Mouse (Mus musculus) lung, postnatal 25 days (tissue): ENCODE measurements around the gene Rora.
A peak's percentile ranks its signal among the peaks of the same experiment; 100 is the strongest.

ENCODE experiments used
- DNase-seq: peaks from one replicate; pipeline ENCODE4 v3.0.0; 2022; ENCODE audit warnings: low spot score

Gene Rora

DNA sequence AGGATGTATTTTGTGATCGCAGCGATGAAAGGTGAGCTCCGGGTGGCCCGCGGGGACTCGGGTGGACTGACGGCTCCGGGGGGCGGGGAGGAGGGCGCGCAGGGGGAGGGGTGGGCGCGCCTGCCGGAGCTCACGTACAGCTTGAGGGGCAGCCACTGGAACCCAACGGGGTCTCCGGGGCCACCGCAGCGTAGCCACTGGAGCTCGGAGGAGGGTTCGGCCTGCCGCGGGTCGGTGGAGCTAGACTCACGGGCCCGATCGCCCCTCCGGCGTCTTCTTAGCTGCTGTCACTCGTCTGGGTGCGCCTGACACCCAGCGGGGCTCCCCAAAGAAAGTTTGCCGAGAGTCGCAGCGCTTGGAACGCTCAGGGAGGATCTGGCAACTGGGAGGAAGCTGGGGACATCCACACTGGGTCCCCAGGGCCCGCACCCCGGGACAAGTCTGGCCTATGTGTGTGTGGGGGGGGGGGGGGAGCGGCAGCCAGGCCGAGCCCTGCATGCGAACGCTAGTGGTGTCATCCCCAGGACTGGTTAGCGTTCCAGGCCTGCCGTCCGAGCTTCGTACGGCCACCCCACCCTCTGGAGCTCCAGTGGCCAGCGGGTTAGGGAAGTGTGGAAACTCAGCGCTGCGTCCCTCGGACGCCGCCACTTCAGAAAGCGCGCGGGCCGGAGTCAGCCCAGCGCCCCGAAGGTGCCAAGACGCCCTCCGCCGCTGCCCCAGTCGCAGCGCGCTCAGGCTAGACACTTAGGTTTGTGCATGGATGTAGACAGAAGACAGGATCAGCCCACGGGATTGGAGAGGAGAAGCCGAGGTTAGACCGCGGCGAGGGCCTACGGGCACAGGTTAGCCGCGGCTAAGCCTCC, 636.7 kb downstream of the Rora start:
- peak; percentile 19 for DNase-seq

DNA sequence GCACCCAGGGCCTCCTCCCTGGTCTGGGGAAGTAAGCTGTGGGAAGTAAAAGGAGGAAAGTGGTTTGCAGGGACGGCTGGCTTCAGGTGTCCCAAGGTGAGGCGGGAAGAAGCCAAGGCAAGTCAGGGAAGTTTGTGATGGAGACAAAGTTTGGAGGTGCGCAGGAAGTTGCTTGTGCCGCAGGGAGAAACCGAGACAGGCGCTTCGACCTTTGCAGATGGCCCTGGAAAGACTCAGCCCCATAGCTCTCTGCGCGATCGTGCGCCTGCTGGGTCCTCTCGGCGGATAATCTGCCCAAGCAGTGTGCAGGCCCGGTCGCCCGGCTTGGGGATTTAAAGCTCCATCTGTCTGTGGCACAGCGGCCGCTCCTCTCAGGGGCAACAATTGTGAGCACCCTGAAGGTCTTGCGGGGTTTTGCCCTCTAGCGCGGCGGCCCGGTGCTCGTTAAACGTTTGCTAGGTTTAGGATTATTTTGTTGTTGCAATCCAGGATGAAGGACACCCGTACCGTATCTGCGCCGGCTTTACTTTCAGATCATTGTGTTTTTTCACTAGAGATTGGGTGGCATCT, 637.4 kb downstream of the Rora start:
- DNase-seq, result no peak

DNA sequence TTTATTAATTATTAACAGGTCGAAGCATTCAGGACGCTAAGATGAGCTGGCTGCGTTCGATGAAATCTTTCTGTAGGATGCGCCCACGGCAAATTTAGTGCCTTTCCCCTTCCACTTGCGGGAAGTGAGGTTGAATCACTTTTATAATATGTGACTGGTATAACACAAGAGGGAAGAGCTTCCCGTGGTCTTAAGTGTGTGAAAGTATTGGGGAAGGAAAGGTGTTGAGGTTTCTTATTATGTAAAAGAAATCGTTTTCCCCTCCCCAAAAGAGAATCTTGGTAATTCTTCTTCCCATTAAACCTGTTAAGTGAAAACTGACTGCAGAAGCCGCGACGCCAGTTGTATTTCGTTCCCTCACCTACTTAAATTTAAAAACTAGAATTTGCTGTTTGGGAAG, 637.9 kb downstream of the Rora start:
- DNase-seq, result no peak

DNA sequence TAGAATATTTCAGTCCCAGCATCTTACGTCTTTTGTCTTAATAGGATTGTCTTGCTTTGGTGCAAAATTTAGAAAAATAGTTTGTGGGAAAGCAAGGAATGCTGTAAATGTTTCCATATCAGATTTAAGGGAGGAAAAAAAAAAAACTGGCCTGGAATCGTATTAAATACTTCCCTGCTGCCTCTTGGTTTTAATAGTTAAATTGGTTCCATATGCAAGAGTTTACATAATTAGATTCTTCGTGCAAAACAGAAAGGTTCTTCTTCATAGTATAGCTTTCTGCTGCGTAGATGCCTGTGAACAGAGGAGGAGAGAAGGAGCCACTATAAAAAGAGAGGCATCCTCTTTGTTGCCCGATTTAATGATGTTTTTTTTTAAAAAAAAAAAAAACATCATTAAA, 638.8 kb downstream of the Rora start:
- DNase-seq, result no peak

DNA sequence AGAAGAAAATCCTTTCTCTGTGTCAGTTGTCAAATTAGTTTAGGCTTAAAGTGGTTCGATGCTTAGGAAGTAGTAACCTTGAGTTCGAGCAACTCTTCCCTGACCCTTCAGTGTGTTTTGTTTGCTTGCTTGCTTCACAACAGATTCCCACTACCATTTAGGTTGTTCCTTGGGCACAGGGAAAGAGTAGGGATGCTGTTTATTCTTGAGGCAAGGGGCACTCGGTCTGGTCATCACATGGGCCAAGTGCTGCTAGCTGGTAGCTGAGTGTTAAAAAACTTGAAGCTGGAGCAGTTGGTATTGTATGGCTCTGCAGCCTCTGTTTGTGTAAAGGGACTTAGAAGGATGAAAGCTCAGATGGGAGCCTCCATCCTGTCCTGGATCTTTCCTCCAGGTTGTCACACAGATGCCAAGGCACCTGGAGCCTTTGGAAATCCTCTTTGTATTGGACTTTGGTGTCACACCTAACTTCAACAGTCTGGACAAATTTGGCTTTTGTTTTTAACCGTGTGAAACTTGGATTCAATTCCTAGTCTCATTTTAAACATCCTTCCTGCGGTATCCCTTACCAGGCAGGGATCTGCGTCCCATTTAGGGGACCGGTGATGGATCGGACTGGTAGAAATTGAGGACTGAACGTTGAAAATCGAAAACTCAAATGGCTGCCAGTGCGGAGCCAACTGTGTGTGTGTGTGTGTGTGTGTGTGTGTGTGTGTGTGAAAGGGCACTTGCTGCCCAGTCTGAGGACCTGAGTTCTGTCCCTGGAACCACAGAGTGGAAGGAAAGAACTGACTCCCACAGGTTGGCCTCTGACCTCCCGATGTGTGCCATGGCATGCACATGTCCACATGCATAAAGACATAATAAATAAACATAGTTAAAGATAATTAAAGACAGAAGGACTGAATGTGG, 639.4 kb downstream of the Rora start:
- DNase-seq, result no peak

DNA sequence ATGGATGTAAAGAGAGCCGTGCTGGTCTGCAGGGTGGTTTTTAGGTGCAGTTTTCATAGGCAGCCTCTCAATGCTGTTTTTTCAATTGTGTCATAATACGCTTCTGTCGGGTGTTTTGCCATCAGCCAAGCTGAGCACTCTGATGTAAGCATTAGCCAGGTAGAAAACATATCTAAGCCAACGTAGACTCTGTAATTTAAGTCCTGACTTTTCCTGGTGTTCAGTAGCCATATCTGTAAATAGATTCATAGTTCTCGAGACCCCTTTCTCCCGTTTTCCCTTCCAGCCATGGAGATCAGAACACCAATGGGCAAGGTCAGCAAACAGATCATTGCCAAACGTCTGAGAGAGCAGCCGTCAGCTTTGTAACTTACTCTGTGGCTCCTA, 640.1 kb downstream of the Rora start:
- DNase-seq, result no peak

DNA sequence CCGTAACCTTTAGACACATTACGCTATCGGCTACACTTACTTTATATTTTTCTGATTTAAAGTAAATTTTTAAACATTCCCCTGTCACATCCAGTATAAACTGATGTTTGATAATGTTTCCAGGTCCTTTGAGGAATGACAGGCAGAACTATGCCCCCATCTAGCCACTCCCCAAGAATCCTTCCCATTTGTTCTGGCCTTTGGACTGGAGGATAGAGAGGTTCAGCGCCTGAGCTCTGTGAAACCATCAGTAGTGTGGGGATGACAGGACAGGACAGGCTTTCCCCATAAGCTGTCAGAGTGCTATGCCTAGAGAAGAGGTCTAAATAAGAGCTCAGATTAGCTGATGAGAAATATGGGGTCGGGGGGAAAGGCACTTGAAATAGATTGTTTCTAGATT, 640.8 kb downstream of the Rora start:
- no peak for DNase-seq

DNA sequence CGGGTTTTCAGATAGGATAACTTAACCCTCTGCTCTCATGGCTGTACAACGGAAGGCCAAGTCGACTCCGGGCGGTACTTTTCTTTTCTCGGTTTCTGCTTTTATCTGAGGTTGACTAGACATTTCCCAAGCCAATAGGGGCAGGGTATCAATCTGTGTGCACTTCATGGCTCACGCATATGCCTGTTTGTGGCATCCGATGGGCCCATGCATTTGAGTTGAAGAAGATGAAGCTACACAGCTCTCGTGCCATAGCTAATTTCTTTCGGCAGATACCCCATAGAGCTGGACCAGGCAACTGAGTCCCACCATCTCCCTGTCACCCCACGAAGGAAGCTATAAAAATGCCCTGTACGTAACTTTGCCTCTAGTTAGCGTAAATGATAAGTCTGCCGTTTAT, 641.3 kb downstream of the Rora start:
- no peak for DNase-seq

DNA sequence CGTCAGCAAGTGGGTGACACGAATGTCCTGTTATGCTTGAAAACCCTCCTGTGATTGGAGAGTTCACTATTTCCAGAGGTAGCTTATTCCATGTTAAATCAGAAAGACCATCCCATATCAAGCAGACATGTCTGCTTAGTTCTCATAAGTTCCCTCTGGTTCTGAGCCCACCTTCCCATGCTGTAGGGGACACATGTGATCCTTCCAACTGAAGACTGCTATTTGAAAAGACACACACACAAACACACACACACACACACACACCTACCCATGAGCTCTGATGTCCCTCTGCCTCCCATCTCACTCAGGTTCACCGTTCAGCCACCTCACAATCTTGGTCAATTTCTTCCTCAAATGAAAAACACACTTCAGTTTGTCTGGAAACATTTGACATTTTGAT, 642.2 kb downstream of the Rora start:
- no peak for DNase-seq

DNA sequence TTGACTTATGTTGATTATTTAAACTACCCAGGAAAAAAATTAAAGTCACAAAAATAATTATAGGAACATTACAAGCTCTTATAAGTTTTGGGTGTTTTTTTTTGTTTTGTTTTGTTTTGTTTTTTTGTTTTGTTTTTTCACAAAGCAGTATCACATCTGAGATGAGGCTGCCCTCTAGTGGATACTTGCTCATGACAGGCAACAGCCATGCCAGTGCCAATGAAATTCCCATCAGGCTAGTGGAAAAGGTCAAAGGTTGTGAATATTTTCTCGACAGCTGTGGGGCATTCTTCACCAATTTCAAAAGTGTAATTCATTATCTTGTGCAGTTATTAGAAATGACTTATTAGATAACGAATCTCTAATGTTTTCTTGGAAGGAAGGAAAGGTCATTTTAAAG, 642.8 kb downstream of the Rora start:
- peak; percentile 69 for DNase-seq

DNA sequence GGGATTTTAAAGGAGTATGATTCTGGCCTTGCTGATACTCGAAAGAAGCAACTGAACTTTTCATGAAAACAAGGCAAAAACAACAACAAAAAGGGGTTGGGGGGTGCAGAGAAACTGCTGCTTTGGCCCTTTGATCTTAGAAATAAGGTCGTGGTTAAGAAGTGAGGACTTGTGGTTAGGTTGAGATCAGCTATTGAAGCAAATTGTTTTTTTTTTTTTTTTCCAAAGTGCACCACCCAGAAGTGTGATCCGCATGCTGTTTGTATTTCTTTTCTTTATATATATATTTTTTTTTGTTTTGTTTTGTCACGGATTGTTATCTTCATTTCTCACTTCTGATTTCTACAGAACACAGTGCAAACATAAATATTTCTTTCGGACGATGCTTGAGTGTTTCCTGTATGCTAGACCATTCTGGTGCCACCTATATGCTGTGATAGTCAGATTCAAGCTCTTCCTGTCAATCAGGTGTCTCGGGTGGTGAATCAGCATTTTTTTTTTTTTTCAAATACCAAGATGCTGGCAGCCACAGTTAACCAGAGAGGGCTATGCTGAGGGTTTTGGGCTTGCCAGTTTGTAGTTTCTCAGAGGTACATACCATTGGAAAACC, 644.3 kb downstream of the Rora start:
- DNase-seq, result no peak

DNA sequence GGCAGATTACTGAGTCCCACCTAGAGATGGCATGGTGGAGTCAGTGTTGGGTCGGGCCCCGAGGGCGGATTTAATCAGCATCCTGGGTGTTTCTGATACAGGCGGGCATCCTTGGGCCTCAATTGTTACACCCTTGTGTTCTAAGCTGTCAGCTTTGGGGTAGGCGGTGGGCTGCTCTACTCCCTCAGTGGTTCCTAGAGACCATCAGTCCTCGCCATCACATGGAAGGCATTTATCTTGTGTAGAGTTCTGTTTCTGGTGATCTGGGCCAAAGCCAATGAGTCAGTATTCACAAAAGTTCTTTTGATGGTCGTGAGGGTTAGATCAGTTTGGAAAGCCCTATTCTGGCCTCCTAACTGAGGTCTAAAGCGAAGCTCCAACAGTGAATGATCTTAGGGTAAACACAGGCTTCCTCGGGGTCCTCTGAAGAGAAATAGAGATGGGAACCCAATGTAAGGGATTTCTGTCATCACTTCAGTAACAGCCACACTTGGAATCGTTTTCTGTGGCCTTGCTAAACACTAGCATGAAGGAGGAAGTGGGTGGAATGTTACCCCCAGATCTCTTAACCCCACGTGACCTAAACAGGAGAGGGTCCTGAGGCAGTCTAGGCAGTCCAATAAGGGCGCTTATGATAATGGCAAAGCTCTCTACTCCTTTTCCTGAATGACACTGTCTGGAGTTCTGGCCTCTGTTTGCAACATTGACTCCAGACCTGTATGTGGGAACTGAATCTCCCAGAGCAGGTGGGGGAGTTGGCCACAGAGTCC, 645.2 kb downstream of the Rora start:
- DNase-seq, result no peak

DNA sequence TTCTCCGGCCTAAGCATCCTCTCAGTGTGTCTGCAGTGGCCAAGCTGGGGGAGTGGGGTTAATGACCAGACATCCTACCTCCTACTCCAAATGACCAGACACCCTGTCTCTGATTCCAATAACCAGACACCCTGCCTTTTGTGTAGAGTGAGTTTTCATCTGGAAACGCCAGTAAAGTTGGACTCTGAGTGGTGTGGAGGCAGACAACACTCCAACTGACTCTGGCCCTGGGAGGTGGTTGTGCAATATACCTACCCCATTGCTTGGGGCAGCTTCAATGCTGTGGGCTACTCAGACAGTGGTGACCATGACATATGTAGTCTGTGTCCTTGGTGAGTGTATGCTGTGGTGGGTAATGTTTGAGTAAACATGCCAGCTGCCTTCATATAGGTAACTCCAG, 645.9 kb downstream of the Rora start:
- DNase-seq, result no peak

DNA sequence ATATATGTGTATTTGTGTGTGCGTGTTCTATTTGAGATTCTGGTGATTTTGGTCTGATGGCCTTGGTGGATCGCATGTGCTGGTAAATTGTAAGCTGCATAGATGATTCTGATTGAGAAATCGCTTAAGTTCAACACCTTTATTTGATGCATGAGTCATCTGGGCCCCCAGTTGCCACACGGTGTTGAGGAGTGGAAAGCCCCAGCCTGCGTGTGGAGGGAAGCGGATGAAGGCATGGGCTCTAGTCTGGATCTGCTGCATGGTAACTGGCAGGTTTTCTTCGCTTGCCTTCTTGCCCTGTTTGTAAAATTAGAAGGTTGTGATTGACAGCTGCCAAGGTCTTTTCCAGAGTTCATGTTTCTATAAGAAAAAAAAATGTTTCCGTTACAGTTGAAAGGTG, 646.7 kb downstream of the Rora start:
- DNase-seq, result no peak

DNA sequence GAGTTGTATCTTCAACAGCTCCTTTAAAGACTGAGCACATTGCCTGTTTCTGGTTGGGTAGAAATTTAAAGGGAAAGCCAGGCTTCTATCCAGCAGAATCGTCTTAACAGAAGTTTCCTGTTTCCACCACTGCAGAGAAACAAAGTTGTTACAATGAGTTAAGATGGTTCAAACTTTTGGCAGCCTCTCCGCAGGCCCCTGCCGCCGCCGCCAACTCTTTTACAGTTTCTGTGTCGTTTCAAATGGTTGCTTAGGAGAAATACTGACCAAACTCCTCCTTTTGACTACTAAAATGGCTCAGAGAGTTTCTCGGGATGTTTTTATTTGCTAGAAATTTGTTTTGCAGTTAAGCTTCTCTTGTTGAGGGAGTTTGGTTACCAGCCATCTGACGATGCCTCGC, 647.9 kb downstream of the Rora start:
- DNase-seq, result peak; percentile 30

DNA sequence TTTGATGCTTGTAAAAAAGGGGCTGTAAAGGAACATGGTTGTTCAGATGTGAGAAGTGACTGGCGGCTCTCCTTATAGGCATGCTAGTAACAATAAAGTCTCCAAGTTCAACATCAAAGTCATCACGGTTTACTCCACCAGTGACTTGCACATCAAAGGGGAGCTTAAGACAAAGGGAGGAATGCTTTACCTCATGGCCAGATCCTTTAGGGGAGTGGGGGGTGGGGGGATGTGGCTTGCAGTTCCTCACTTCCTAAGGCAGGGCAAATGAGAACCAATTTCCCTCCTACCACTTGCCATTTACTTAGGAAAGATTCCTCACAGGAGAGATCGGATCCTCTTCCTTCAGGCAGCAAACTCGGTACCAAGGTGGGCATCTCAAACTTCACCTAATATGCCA, 648.4 kb downstream of the Rora start:
- no peak for DNase-seq

DNA sequence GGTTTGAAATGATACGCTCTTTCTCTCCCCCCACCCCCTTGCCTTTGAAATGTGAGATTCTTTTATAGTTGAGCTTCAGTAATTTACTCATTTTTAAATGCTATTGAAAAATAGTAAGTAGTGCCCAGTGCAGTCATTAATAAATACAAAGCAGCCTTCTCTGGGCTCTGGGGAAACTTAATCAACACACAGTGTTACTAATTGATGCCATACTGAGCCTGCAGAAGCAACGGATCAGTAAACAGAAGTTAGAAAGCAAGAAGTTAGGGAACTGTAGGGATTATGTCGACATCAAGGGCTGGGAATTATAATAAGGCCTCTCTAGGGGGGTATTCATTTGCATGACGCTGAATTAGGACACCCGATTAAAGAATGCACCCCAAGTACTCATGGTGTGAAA, 649.3 kb downstream of the Rora start:
- no peak for DNase-seq

DNA sequence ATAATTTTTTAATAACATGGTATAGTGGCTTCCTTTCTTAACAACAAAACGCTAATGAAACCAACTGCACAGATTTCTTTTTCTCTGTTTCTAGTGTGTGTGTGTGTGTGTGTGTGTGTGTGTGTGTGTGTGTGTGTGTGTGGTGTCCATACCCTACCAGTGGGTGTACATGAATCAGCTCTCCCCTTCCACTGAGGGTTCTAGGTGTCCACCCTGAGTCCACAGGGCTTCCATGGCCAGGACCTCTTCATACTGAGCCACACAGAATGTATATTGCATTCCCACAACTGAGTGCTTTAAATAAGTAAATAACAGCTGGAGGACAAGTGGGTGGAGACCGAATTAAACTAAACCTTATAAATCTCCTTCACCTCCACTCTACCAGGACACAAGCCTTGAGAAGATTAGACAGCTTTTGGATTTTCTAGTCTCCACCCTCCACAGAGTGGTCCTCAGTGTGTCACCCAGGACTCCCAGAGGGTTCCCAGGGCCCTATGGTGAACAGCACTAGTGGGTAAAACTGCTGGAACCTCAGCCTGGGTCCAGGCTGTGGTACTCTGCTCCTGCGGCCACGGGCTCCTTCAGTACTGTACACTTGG, 649.9 kb downstream of the Rora start:
- DNase-seq, result no peak

DNA sequence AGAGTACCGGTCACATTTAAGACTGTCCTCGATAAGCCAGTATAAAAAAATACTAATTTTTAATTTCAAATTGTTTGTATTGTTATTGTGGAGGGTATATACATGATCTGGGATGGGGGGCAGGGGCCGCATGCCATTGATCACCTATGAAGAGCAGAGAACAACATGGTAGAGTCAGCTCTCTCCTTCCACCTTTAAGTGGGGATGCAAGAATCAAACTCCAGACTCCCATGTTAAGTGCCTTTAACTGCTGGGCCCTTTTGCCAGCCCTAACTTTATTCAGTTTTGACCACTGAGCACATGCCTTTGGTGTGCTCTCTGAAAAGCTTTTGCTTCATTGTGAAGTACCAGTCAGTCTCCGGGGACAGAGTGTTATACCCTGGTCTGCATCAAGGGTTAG, 650.4 kb downstream of the Rora start:
- DNase-seq, result no peak

DNA sequence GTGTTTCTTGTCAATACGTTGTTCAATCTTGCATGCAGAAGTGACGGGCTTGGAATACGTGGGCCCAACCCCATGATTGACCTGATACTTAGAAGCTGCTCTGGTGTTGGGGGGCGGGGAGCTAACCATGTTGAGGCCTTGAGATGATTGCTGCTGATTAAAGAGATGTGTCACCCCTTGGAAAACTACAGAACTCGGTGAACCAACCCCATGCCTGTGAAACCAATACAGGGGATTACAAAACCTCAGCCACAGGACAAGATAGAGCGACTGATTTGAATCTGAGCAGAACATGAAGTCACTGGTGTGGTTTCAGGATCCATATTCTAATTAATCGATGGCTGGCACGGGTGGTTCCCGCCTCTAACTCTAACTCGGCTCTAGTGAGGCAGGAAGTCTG, 650.9 kb downstream of the Rora start:
- no peak for DNase-seq

DNA sequence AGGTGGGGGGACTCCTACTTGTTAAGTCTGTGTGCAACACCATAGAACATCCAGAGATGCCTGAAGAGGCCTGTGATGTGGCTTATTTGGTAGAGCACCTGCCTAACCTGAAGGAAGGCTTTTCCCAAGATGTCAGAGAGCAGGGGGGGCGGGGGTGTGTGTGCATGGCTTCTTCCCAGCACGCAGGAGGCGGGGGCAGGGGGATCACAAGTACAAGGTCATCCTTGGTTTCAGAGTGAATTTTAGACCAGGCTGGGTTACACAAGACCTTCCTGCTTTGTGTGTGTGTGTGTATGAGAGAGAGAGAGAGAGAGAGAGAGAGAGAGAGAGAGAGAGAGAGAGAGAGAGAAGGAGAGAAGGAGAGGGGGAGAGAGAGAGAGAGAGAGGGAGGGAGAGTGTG, 651.4 kb downstream of the Rora start:
- DNase-seq, result no peak
